17 mouse cellular contexts compared by ENCODE assay signal in the genomic region with DNA sequence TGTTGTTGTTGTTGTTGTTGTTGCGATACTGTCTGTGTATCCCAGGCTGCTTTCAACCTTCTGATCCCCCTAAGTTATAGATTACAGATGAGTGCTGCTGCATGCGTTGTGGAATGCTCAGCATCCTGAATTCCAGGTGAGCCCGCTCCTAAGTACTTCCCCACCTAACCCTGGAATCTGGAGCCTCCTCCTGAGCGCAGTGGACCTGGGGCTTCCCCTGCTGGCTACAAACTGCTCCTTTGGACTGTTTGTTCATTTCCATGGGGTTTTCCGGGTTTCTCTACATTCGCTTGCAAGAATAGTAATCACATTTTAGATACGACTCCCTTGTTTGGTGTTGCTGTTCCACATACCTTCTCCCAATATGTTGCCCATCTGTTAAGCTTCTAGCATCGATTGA. TPM values are rescaled to one million over a fixed set of nuclear protein-coding genes. Genes with fewer than 3 reads are reported as not detected.
"Had no signal": no experiment of that assay in that cellular context is flagged by ENCODE, and none has a peak within 500 bp of the region (broad histone marks: within the 10 kb centered on the region; RNA-seq: fewer than 3 reads in every experiment).

No protein-coding gene starts in this region.

- ATAC-seq: intestine, embryonic 15.5 days; midbrain, embryonic 16.5 days had no signal

- H3K4me3 ChIP-seq: intestine, embryonic 15.5 days; left cerebral cortex, adult 2 months; limb, embryonic 15.5 days; midbrain, embryonic 12.5 days; neural tube, embryonic 13.5 days had no signal

- H3K4me1 ChIP-seq: intestine, embryonic 15.5 days; limb, embryonic 15.5 days; midbrain, embryonic 12.5 days; neural tube, embryonic 13.5 days had no signal

- H3K27ac ChIP-seq: intestine, embryonic 15.5 days; left cerebral cortex, adult 2 months; limb, embryonic 15.5 days; midbrain, embryonic 12.5 days; neural tube, embryonic 13.5 days; stomach, postnatal 0 days had no signal

- DNase-seq: kidney, adult 18-20 months; kidney, postnatal 10 days; kidney, postnatal 4 days; lung, embryonic 14.5 days; retina, postnatal 1 day; right cerebral cortex, postnatal 14 days; thymus, postnatal 4 days had no signal

RNA-seq across cellular contexts. Expression of a gene that starts 17.5 kb away (rescaled TPM):
- total RNA-seq: megakaryocyte-erythroid progenitor cell, adult 5-6 weeks had no signal

RNA-seq across cellular contexts. Expression of a gene that starts 51.6 kb away (rescaled TPM):
- total RNA-seq: megakaryocyte-erythroid progenitor cell, adult 5-6 weeks had no signal
- polyA plus RNA-seq: kidney, embryonic 14.5 days; limb, embryonic 11.5 days; limb, embryonic 15.5 days; lung, embryonic 14.5 days; stomach, postnatal 0 days had no signal
